Mouse (Mus musculus): ENCODE measurements around the gene Ddx23. TPM values are rescaled to one million over a fixed set of nuclear protein-coding genes. Genes with fewer than 3 reads are reported as not detected.
A peak's percentile ranks its signal among the peaks of the same experiment; 100 is the strongest.

Gene Ddx23
- polyA plus RNA-seq, 1 experiment from 2014 or later: 10.2 TPM

GRCm38 (mm10) chr15:98604041-98604575 lies 58.6 kb downstream of the Ddx23 start:
- Histone ChIP-seq H3K36me3 (replicated peaks) (peaks cover 47% of the 10 kb centered on the region), H3K27me3 (no peaks in the 10 kb centered on the region), H3K4me2 (peak overlapping the region; percentile 83), H3K9ac (no peak overlapping the region; the same call in 1 of the 2 replicates), H3K4me3 (replicated peaks) (peak overlapping the region; percentile 57; the same call in 1 of the 2 replicates), H3K4me1 (replicated peaks) (peaks cover 96% of the 10 kb centered on the region), H3K27ac (replicated peaks) (peak overlapping the region; percentile 96), H3K9me3 (replicated peaks) (no peaks in the 10 kb centered on the region)
- WGBS (ENCODE audit: insufficient replicate concordance): 91% methylated on average over 24 of the region's 24 CpGs
- ATAC-seq (ENCODE audit: insufficient read depth): no peak

GRCm38 (mm10) chr15:98602921-98603458 lies 59.7 kb downstream of the Ddx23 start:
- 18% methylated on average over 4 of the region's 4 CpGs for WGBS (ENCODE audit: insufficient replicate concordance)
- peak overlapping the region; percentile 57 for H3K4me3 ChIP-seq (replicated peaks)
- peak overlapping the region; percentile 71 for H3K9ac ChIP-seq
- H3K4me1 ChIP-seq (replicated peaks): peaks cover 85% of the 10 kb centered on the region
- no peak for ATAC-seq (ENCODE audit: insufficient read depth)
- peak overlapping the region; percentile 83 for H3K4me2 ChIP-seq
- H3K36me3 ChIP-seq (replicated peaks): peaks cover 58% of the 10 kb centered on the region
- H3K27me3 ChIP-seq: no peaks in the 10 kb centered on the region
- H3K27ac ChIP-seq (replicated peaks): peak overlapping the region; percentile 96
- no peaks in the 10 kb centered on the region for H3K9me3 ChIP-seq (replicated peaks)

- Histone ChIP-seq H3K9ac (peak overlapping the region; percentile 71), H3K4me2 (peak overlapping the region; percentile 83), H3K27me3 (no peaks in the 10 kb centered on the region), H3K36me3 (replicated peaks) (peaks cover 65% of the 10 kb centered on the region), H3K9me3 (replicated peaks) (no peaks in the 10 kb centered on the region), H3K4me1 (replicated peaks) (peaks cover 79% of the 10 kb centered on the region), H3K27ac (replicated peaks) (peak overlapping the region; percentile 96), H3K4me3 (replicated peaks) (peak overlapping the region; percentile 57)
- ATAC-seq (ENCODE audit: insufficient read depth): peak; percentile 69
- 32% methylated on average over 13 of the region's 13 CpGs for WGBS (ENCODE audit: insufficient replicate concordance)
These were observed 60.4 kb downstream of the Ddx23 start for GRCm38 (mm10) chr15:98602191-98602881.

- Histone ChIP-seq H3K4me3 (replicated peaks) (peak overlapping the region; percentile 57), H3K4me2 (peak overlapping the region; percentile 83), H3K4me1 (replicated peaks) (peaks cover 73% of the 10 kb centered on the region), H3K9ac (peak overlapping the region; percentile 71), H3K36me3 (replicated peaks) (peaks cover 70% of the 10 kb centered on the region), H3K9me3 (replicated peaks) (no peaks in the 10 kb centered on the region), H3K27me3 (no peaks in the 10 kb centered on the region), H3K27ac (replicated peaks) (peak overlapping the region; percentile 96)
- WGBS (ENCODE audit: insufficient replicate concordance): 27% methylated on average over 7 of the region's 7 CpGs
- peak; percentile 36 for ATAC-seq (ENCODE audit: insufficient read depth)
These were observed 60.9 kb downstream of the Ddx23 start for GRCm38 (mm10) chr15:98601832-98602190.

- Histone ChIP-seq H3K27ac (replicated peaks) (no peak overlapping the region), H3K9ac (no peak overlapping the region), H3K4me3 (replicated peaks) (no peak overlapping the region), H3K4me2 (no peak overlapping the region), H3K9me3 (replicated peaks) (no peaks in the 10 kb centered on the region), H3K4me1 (replicated peaks) (peaks cover 58% of the 10 kb centered on the region), H3K36me3 (replicated peaks) (peaks cover 87% of the 10 kb centered on the region), H3K27me3 (no peaks in the 10 kb centered on the region)
- WGBS (ENCODE audit: insufficient replicate concordance): 83% methylated on average over 12 of the region's 12 CpGs
- no peak for ATAC-seq (ENCODE audit: insufficient read depth)
These were observed 62.5 kb downstream of the Ddx23 start for GRCm38 (mm10) chr15:98600036-98600709.

- Histone ChIP-seq H3K4me1 (replicated peaks) (peaks cover 24% of the 10 kb centered on the region), H3K9ac (no peak overlapping the region), H3K4me3 (replicated peaks) (no peak overlapping the region), H3K27me3 (no peaks in the 10 kb centered on the region), H3K4me2 (no peak overlapping the region), H3K36me3 (replicated peaks) (peaks cover 100% of the 10 kb centered on the region), H3K9me3 (replicated peaks) (no peaks in the 10 kb centered on the region), H3K27ac (replicated peaks) (no peak overlapping the region)
- 90% methylated on average over 14 of the region's 14 CpGs for WGBS (ENCODE audit: insufficient replicate concordance)
- no peak for ATAC-seq (ENCODE audit: insufficient read depth)
These were observed 66.1 kb downstream of the Ddx23 start for GRCm38 (mm10) chr15:98596609-98597008.

Other genes starting within 250 kb of the Ddx23 start
- gene Olfr282, start 231.7 kb downstream of the Ddx23 start, polyA plus RNA-seq (2015; fragmentation: Nextera tagmentation; extraction: Ambion mirVana): not detected in 2 replicates
- gene Olfr281, start 210.3 kb downstream of the Ddx23 start, polyA plus RNA-seq (2015; fragmentation: Nextera tagmentation; extraction: Ambion mirVana): not detected in 2 replicates
- gene OR5BS1P, start 193.0 kb downstream of the Ddx23 start, polyA plus RNA-seq (2015; fragmentation: Nextera tagmentation; extraction: Ambion mirVana): not detected in 2 replicates
- not detected in 2 replicates for gene Lalba, start 180.2 kb downstream of the Ddx23 start, polyA plus RNA-seq (2015; fragmentation: Nextera tagmentation; extraction: Ambion mirVana)
- gene Olfr279, start 170.5 kb downstream of the Ddx23 start, polyA plus RNA-seq (2015; fragmentation: Nextera tagmentation; extraction: Ambion mirVana): not detected in 2 replicates
- 32.0 and 35.4 TPM in 2 replicates for gene Kansl2, start 128.6 kb downstream of the Ddx23 start, polyA plus RNA-seq (2015; fragmentation: Nextera tagmentation; extraction: Ambion mirVana)
- gene Ccnt1, start 92.0 kb downstream of the Ddx23 start, polyA plus RNA-seq (2015; fragmentation: Nextera tagmentation; extraction: Ambion mirVana): 25.1 and 28.2 TPM in 2 replicates
- gene 4930415O20Rik, start 91.9 kb downstream of the Ddx23 start, polyA plus RNA-seq (2015; fragmentation: Nextera tagmentation; extraction: Ambion mirVana): not detected in 2 replicates
- gene Adcy6, start 52.8 kb downstream of the Ddx23 start, polyA plus RNA-seq (2015; fragmentation: Nextera tagmentation; extraction: Ambion mirVana): 6.6 and 6.9 TPM in 2 replicates
- gene Cacnb3, start 32.1 kb downstream of the Ddx23 start, polyA plus RNA-seq (2015; fragmentation: Nextera tagmentation; extraction: Ambion mirVana): 0.52 and 0.96 TPM in 2 replicates
- 0.84 and 0.89 TPM in 2 replicates for gene Rnd1, start 14.6 kb upstream of the Ddx23 start, polyA plus RNA-seq (2015; fragmentation: Nextera tagmentation; extraction: Ambion mirVana)
- not detected in 2 replicates for gene Ccdc65, start 45.3 kb upstream of the Ddx23 start, polyA plus RNA-seq (2015; fragmentation: Nextera tagmentation; extraction: Ambion mirVana)
- gene Fkbp11, start 65.3 kb upstream of the Ddx23 start, polyA plus RNA-seq (2015; fragmentation: Nextera tagmentation; extraction: Ambion mirVana): 156 and 176 TPM in 2 replicates
- gene Arf3, start 100.3 kb upstream of the Ddx23 start, polyA plus RNA-seq (2015; fragmentation: Nextera tagmentation; extraction: Ambion mirVana): 11.7 and 14.3 TPM in 2 replicates
- not detected in 2 replicates for gene Wnt10b, start 115.3 kb upstream of the Ddx23 start, polyA plus RNA-seq (2015; fragmentation: Nextera tagmentation; extraction: Ambion mirVana)
- gene Wnt1, start 127.0 kb upstream of the Ddx23 start, polyA plus RNA-seq (2015; fragmentation: Nextera tagmentation; extraction: Ambion mirVana): not detected in 2 replicates
- gene Ddn, start 146.6 kb upstream of the Ddx23 start, polyA plus RNA-seq (2015; fragmentation: Nextera tagmentation; extraction: Ambion mirVana): not detected in 2 replicates
- gene Prkag1, start 168.6 kb upstream of the Ddx23 start, polyA plus RNA-seq (2015; fragmentation: Nextera tagmentation; extraction: Ambion mirVana): 94.1 and 95.7 TPM in 2 replicates
- 3.7 and 4.2 TPM in 2 replicates for gene Kmt2d, start 208.3 kb upstream of the Ddx23 start, polyA plus RNA-seq (2015; fragmentation: Nextera tagmentation; extraction: Ambion mirVana)
- 2.9 and 3.0 TPM in 2 replicates for gene Rhebl1, start 231.6 kb upstream of the Ddx23 start, polyA plus RNA-seq (2015; fragmentation: Nextera tagmentation; extraction: Ambion mirVana)
- 0.08 and 0.12 TPM in 2 replicates for gene Dhh, start 235.6 kb upstream of the Ddx23 start, polyA plus RNA-seq (2015; fragmentation: Nextera tagmentation; extraction: Ambion mirVana)

Measured in liver, embryonic 15.5 days (tissue).